Mouse (Mus musculus) frontal cortex, adult 2 months (tissue): Measurements from ENCODE around the gene Aco2. TPM values are rescaled to one million over a fixed set of nuclear protein-coding genes. Genes with fewer than 3 reads are reported as not detected.

Experiments
- DNase-seq, 2 experiments: peaks; one replicate each; pipeline ENCODE4 v3.0.0; 2022; ENCODE audit warnings: low spot score in 1 of 2; ENCODE audit errors: extremely low spot score in 1 of 2
- polyA plus RNA-seq: library from polyadenylated mRNA; depleted of rRNA; stranded (reverse); fragments of >200 nt; gene quantifications from 2 replicates; pipeline ENCODE4 v1.2.3, GENCODE M21; 2012

Gene Aco2
- polyA plus RNA-seq, 1 experiment = 538 TPM

GRCm38 (mm10) chr15:81915663-81916062 lies 43.6 kb downstream of the Aco2 start:
- DNase-seq = no peak

DNA sequence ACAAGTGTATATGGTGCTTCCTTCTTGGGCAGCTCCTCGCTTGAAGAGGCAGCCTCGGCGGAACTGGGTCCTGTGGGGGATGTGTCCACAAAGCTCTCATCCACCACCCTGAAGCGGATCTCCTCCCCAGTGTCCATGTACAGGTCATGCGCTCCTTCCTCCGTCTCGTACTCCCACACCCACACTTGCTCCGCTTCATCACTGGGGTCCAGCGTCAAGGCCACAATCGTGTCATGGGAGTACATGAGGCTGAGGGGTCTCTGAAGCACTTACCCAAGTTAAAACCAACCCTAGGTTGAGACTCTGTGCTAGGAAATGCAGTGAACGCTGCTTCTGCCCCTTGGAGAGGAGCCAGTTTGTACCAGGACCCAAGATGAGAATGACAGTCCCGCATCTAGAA lies 45.1 kb downstream of the Aco2 start:
- DNase-seq = no peak

DNA sequence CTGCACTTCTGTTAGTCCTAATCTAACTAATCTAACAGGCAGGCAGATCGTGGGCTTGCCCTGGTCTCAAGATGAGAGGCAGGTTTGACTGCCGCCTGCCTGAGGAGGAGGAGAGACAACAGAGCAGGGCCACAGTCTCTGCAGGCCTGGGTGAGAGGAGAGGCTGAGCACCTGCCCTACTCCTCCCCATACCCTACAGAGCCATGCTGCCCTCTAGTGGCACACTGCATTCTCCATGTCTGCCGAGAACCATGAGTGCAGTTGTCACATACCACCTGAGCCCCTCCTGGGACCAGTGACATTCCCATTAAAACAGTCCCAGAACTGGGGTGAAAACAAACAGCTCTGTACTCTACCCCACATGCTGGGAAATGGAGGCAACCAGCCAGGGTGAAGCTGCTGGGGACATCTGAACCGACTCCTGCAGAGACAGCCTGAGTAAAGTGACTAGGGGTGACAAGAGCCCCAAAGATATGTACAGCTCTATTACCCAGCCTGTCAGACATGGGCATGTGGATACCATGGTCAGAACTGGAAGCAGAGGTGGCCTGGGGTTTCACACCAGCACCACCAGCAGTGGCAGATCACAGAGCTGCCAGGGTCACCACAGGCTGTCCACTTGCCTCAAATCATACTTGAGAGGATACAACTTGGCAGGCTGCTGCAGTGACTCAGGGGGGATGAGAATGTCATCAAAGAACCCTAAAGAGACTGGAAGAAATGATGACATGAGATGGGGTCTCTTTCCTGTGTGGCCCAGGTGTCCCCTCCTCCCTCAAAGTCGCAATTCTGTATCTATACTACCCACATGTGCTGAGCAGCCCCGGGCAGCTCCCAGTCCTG lies 45.7 kb downstream of the Aco2 start:
- peak in 1 of 2 experiments; percentile 88 for DNase-seq

GRCm38 (mm10) chr15:81919062-81919461 lies 47.0 kb downstream of the Aco2 start:
- no peak for DNase-seq

GRCm38 (mm10) chr15:81920546-81921217 lies 48.6 kb downstream of the Aco2 start:
- no peak for DNase-seq

GRCm38 (mm10) chr15:81921255-81921654 lies 49.1 kb downstream of the Aco2 start:
- DNase-seq = no peak

GRCm38 (mm10) chr15:81924933-81925332 lies 52.8 kb downstream of the Aco2 start:
- DNase-seq = no peak

- peak; percentile 93 to 95 for DNase-seq
Observed at GRCm38 (mm10) chr15:81925760-81926445, 53.8 kb downstream of the Aco2 start, which contains the start of gene Polr3h. Gene Polr3h, minus strand, starts transcription at chr15:81926240.

DNA sequence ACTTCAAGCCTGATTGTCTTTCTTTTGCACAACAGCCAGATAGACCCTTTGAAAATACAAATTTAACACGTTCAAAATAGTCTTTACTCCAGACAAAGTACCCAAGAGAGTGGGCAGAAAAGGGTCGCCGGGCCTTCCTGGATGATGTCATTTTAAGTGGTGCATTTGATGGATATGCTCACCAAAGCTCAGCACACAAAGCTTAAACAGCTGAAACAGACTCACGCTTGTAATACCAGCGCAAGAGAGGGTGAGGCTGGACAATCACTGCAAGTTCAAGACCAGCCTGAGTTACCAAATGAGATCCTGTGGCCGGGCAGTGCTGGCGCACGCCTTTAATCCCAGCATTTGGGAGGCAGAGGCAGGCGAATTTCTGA lies 54.3 kb downstream of the Aco2 start:
- DNase-seq = no peak

- no peak for DNase-seq
Observed at GRCm38 (mm10) chr15:81927741-81928140, 55.6 kb downstream of the Aco2 start.

- peak in 1 of 2 experiments; percentile 52 for DNase-seq
Observed at GRCm38 (mm10) chr15:81928277-81928676, 56.2 kb downstream of the Aco2 start.

DNA sequence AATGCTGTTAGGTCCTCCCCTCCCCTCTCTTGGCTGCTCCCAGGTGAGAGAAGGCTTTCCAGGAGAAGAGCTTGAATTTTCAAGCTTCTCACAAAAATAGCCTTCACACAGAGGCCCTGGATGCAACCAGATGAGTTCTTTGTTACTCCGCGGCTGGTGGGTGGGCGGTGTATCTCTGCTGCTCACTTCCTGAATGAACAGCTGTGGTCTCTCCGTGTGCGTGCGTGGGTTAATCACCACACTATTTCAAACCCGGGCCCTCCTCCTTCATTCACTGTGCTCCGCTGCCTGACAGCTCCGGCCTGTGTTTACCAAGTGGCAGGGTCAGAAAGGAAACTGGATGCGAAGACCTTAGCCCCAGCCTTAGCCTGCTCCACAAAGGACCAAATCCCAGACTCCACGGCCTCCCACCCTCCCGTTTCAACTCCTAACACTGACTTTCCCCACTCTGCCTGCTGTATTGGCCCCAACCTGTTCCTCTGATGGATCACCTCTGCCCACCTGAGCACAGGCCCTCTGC lies 60.9 kb downstream of the Aco2 start:
- DNase-seq = peak; percentile 63 to 86

DNA sequence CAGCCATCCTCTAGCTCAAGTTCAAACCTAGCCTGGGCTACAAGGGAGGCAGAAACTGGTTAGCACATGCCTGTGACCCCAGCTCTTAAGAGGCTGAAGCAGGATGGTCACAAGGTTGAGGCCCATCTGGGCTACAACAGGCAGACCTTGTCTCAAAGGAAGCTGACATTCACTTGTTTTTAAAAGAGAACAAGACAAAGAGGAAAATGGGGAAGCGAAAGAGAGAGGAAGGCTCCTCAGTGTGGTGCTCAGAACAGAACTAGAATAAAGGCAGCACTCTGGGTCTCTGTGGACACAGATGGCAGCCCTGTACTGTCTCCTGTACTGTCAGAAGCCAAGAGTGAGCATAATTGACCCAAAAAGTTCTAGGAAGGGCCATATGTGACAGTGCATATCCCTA lies 61.9 kb downstream of the Aco2 start:
- DNase-seq = no peak

DNA sequence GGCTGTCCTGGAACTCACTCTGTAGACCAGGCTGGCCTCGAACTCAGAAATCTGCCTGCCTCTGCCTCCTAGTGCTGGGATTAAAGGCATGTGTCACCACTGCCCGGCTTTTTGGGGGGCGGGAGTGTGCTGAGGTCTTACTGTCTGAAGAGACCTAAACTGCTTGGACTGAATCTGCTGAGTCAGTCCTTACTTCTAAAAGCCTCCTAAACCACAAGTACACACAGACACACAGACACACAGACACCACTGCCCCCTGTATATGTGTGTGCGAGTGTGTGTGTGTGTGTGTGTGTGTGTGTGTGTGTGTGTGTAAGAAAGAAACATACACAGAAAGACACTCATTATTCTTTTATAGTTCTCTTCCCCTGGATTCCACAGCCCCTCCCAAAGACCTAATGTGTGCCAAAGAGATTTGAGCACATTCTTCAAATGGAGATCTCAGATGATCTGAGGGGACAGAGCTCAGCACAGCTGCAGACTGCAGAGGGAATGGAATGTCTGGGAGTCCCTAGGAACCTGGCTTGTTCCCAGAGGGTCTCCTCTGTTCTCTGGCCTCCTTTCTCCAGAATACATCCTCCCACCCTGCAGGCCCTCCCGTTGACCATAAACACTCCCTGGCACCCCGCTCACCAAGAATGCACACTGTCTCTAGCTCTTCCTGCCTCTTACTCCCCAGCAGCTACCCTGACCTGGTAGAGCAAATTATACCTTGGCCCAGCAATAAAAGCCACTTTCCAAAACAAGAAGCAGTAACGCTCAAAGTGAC lies 63.9 kb downstream of the Aco2 start:
- no peak for DNase-seq

DNA sequence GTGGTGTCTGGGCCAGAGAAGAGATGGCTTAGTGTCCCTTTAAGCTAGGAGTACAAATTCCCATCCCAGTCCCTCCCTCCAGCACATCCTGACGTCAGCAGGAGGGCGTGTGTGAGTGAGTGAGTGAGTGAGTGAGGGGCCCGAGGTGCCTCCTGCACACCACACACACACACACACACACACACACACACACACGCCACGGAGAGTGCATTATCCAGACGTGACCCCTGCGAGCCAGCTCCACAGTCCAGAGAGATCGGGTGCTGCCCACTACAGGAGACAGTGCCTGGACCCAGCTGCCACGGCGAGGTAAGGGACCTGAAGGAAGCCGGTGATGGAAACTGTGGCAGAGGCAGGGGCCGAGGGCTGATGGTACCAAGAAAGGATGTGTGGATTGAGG lies 64.6 kb downstream of the Aco2 start, which contains the start of gene Csdc2:
Gene Csdc2, plus strand, starts transcription at position 81 of the 400 bp plus-strand sequence.
- DNase-seq = peak in 1 of 2 experiments; percentile 72

DNA sequence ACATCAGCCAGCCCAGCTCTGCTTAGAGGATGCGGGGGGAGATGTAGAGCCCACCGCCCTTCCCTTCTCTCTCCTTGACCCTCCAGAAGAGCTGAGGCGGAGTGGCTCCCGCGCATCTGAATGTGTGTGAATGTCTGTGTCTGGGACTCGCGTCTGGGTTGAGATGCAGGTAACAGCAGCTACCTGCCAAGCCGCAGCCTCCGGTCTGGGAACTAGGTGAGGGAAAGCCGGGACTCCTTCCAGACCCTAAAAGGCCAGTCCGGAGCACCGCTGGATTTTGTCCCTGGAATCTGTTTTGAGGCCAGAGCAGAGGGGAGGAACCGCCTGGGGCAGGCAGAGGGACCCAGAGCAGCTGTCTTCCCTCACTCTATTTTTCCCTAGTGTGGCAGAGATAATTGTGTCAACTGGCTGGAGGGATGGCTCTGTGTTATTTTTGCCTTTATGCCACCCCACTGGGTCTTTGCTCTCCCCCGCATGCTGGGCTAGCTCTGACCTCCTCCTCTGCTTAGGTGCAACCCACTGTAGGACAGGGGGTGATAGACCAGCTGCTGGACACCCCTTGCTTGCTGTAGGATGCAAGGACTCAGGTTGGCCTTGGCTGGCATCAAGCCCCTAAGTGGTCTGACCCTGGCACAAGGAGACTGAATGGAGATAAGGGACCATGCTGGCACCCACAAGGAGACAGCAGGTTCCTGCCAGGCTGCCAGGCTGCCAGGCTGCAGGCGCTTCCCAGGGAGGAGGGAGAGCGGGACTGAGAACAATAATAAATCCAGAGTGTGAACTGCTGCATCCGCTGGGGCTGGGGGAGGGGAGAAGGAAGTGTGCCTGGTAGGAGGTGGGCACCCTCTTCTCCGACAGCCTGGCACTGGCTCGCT lies 65.2 kb downstream of the Aco2 start:
- DNase-seq = peak in 1 of 2 experiments; percentile 80

- DNase-seq = peak in 1 of 2 experiments; percentile 62
Observed at GRCm38 (mm10) chr15:81938246-81938645, 66.1 kb downstream of the Aco2 start.

GRCm38 (mm10) chr15:81939157-81939715 lies 67.1 kb downstream of the Aco2 start:
- DNase-seq = peak in 1 of 2 experiments; percentile 56

DNA sequence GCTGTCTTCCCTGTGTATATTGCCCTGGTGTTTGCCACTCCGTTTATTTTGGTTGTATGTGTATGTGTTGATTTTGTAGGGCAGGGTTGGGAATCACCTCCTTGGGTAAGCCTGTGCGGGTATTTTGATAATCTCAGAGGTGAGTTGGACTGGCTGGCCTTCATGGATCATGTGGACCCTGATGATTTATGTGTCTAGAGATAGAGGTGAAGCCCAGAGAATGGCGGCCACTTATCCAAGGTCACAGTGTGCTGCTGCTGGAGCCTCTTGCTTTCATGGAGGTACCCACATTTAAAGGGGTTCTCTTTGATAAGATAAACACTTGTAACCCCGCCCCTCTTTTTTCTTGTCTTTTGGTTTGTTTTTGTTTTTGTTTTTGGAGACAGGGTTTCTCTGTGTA lies 67.7 kb downstream of the Aco2 start:
- no peak for DNase-seq
